Mouse (Mus musculus) G1E (cell line): Measurements from ENCODE around the gene Angptl4. TPM values are rescaled to one million over a fixed set of nuclear protein-coding genes. Genes with fewer than 3 reads are reported as not detected.

Experiments used
- ATAC-seq: 2 replicates; pipeline ENCODE4 v1.8.0; 2016; ENCODE audit warnings: mild to moderate bottlenecking; ENCODE audit not compliant: insufficient number of reproducible peaks, poor library complexity, low FRiP score, severe bottlenecking; ENCODE audit errors: extremely low read depth
- DNase-seq: peaks from one replicate; pipeline ENCODE4 v3.0.0; 2012; ENCODE audit warnings: low spot score
- H3K27me3 ChIP-seq: 2 replicates; pipeline ENCODE4 v1.6.1; 2012; ENCODE audit warnings: mild to moderate bottlenecking, low read length, inconsistent platforms; ENCODE audit not compliant: insufficient read depth
- H3K36me3 ChIP-seq: replicated peaks from 2 replicates; pipeline ENCODE3; 2012; ENCODE audit warnings: mild to moderate bottlenecking, inconsistent platforms
- H3K4me1 ChIP-seq: 2 replicates; pipeline ENCODE4 v1.6.1; 2012; ENCODE audit warnings: low read depth, low read length, inconsistent platforms, mixed read lengths; ENCODE audit not compliant: insufficient read depth
- H3K4me3 ChIP-seq: 2 replicates; pipeline ENCODE4 v1.5.1; 2012; ENCODE audit warnings: low read depth, mild to moderate bottlenecking, inconsistent platforms, low read length, moderate library complexity, mixed read lengths
- H3K9me3 ChIP-seq: replicated peaks from 2 replicates; pipeline ENCODE4 v1.6.1; 2012; ENCODE audit warnings: inconsistent platforms
- CTCF ChIP-seq: IDR thresholded peaks from 2 replicates; pipeline ENCODE4 v1.5.1; 2012; ENCODE audit warnings: low read depth, low read length, inconsistent platforms, mixed read lengths
- GATA1 ChIP-seq: IDR thresholded peaks from 2 replicates; pipeline ENCODE4 v1.6.1; 2012; ENCODE audit warnings: borderline replicate concordance, low read length, inconsistent platforms, mixed read lengths
- GATA2 ChIP-seq: IDR thresholded peaks from 2 replicates; pipeline ENCODE4 v1.6.1; 2012; ENCODE audit warnings: low read depth, low read length, inconsistent platforms, borderline replicate concordance
- POLR2AphosphoS5 ChIP-seq: IDR thresholded peaks from 2 replicates; pipeline ENCODE4 v1.6.1; 2012; ENCODE audit warnings: low read depth, low read length, inconsistent platforms; ENCODE audit not compliant: insufficient replicate concordance
- TAL1 ChIP-seq: conservative IDR thresholded peaks from 2 replicates; pipeline ENCODE4 v1.6.1; 2012; ENCODE audit warnings: low read depth, low read length, inconsistent platforms, mixed read lengths
- polyA plus RNA-seq: library from polyadenylated mRNA; stranded (reverse); fragments of >175 nt; gene quantifications from 2 replicates; pipeline ENCODE4 v1.2.3, GENCODE M21; 2012
- total RNA-seq, 2 experiments: library from RNA; stranded (forward) in 1 of 2; stranded (reverse) in 1 of 2; fragments of 200-1000 nt in 1 of 2; fragments of >200 nt in 1 of 2; fragmentation: Nextera tagmentation in 1 of 2; gene quantifications; 2 replicates each; pipeline ENCODE4 v1.2.3; 2014 to 2017

The Angptl4 gene
- total and polyA plus RNA-seq, 3 experiments = 0.11 TPM; not detected in 2

DNA sequence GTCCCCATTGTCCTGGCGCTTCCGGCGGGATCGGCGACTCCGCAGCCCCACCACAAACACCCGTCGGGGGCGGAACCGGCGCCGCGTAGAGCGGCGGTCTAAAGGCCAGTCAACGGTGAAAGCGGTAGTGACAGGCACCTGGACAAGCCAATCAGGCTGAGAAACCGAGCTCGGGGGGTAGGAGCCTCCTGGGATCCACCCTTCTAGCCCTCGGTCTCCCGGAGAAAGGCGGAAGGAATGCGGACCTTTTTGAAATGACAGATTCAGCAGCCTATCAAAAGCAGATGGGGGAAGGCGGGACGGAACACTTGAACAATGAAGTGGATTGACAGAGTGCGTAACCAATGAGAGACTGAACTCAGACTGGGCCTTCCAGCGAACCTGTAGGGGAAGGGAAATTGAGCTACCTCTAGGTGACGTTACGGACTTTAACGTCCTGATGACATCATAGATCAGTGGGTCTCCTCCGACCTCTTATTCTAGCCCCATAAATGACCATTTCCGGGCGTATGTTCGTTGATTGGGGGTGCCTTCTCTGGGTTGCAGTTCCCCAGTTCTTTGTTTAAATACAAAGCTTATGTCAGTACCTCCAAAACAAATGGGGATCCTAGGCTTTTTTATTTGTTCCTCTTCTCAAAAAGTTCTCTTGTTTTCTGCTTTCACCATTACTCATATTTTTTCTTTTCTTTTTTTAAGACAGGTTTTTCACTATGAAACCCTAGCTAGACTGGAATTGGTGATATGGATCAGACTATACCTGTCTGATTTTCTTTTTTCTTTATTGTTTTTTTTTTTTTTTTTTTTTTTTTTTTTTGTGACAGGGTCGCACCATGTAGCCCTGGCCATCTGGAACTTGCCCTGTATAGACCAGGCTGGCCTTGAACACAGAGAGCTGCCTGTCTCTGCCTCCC lies 21.1 kb downstream of the Angptl4 start, which contains the start of gene Rab11b:
TSS of gene Rab11b (minus strand) at position 276 of the 911 bp plus-strand sequence.
- H3K9me3 ChIP-seq = no peaks in the 10 kb centered on the region
- peaks cover 45% of the 10 kb centered on the region for H3K4me1 ChIP-seq
- H3K36me3 ChIP-seq = peaks cover 32% of the 10 kb centered on the region
- H3K4me3 ChIP-seq = peak within 1 kb of the TSS; percentile 87
- peak; percentile 99 for DNase-seq
- no peaks in the 10 kb centered on the region; the same call in 1 of the 2 replicates for H3K27me3 ChIP-seq
- no peak for TF ChIP-seq POLR2AphosphoS5
- TF ChIP-seq GATA1 = no peak
- TF ChIP-seq TAL1 = no peak
- TF ChIP-seq CTCF = no peak
- no peak for TF ChIP-seq GATA2
- peak; percentile 96 for ATAC-seq

DNA sequence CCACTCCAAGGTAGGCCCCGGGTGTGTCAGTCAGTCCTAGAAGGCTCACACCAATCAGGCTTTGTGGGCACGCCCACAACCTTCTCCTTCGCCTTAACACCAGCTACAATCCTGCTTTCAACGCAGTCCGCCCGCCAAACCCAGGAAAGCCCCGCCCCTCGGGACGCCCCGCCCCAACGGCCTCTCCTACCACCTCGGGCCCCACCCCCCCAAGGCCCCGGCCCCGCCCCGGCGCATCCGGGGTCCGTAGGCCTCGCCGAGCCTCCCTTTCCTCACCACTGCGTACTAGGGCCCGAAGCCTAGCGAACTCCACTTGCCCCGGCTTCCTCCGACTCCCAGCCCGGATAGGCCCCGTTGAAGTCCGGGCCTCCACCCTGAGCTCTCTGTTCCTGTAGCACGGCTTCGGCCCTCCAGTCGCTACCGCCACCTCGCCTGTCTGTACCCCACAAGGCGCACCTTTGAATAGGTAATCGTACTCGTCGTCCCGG lies 21.8 kb downstream of the Angptl4 start:
- H3K27me3 ChIP-seq = no peaks in the 10 kb centered on the region; the same call in 1 of the 2 replicates
- peaks cover 38% of the 10 kb centered on the region for H3K36me3 ChIP-seq
- DNase-seq (peak; percentile 94), ATAC-seq (peak; percentile 29; the same call in 1 of the 2 replicates)
- H3K9me3 ChIP-seq = no peaks in the 10 kb centered on the region
- peaks cover 50% of the 10 kb centered on the region for H3K4me1 ChIP-seq
- H3K4me3 ChIP-seq = peak overlapping the region; percentile 87
- TF ChIP-seq POLR2AphosphoS5 (no peak), GATA1 (no peak), GATA2 (no peak)

DNA sequence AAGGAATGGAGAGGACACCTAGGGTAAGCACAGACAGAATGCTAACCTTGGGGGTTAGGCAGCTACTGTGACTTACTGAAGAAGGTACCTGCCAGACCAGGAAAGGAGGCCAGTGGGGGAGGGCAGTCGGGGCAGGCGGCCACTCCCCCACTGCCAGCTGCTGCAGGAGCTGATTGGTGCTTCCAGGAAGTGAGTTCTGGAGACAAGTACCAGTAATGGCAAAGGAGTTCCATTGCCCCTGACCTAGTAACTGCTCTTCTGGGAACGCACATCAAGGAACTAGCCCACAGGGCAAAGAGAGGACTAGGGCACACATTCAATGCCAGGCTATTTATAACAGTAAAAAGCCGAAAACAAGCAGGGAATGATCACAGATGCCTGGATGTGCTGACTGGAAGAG lies 24.4 kb downstream of the Angptl4 start:
- H3K9me3 ChIP-seq = no peaks in the 10 kb centered on the region
- peaks cover 68% of the 10 kb centered on the region for H3K4me1 ChIP-seq
- H3K36me3 ChIP-seq = peaks cover 62% of the 10 kb centered on the region
- no peaks in the 10 kb centered on the region for H3K27me3 ChIP-seq
- TF ChIP-seq TAL1 (no peak), GATA2 (no peak), POLR2AphosphoS5 (no peak), GATA1 (no peak), CTCF (no peak)
- peak overlapping the region; percentile 24; the same call in 1 of the 2 replicates for H3K4me3 ChIP-seq
- ATAC-seq (no peak), DNase-seq (no peak)

DNA sequence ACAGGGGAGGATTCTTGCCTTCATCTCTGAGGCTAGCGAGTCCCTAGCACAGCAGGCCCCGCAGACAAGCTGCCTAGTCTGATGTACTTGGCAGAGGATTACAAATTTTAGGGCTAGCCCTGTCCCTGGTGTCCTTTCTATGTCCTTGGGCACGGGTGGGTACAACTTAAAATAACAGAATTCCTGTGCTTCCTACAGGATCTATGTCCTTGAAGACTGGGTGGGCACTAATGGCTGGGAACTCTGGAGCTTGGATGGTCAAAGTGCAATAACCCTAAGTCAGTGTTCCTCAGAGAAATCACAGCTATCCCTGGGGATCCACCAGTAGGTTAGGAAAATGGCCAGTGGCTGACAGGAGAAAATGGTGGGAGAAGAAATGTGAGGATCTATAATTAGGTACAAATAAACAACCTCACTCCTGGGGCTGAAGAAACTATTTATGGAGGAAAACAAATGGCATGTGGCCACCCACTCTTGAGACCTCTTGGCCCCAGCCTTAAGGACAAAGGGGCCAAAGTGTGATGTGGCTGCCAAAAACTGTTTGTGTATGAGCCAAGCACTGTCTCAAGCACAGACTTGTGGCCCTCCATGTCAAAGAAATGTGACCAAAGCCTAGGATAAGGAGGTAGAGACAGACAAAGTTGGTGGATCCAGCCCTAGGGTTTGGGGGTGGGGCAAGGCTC lies 25.4 kb downstream of the Angptl4 start:
- Histone ChIP-seq H3K4me1 (peaks cover 70% of the 10 kb centered on the region), H3K36me3 (peaks cover 72% of the 10 kb centered on the region)

DNA sequence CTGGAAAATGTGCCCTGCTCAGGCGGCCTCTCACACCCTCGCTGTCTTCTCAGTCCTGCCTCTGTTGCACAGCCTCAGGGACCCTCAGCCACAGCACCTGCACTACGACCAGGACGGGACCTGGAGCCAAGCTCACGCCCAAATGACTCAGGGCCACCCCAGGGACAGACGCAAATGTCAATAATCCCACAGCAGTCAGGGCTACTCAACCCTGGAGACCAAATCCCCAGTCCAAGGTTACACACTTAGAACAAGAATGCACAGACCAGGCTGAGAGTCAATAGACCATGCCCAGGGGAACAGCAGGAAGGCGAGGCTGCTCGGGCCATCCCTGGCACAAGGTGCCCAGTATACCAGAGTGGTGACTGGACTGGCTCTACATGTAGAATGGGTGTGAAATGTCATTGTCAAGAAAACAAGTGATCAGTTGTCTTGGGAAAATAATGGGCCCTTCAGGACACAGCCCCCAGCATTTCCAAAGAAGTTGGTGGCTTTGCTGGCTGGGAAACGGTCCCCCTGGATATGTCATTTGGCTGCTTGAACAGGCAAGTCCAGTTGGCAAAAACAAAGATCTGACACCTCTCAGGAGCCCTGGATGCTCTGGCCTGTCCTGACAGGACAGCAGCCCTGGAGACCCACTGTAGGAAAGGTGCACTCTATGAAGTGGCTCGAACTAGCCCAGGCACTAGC lies 26.1 kb downstream of the Angptl4 start:
- H3K4me3 ChIP-seq = no peak overlapping the region
- no peaks in the 10 kb centered on the region for H3K27me3 ChIP-seq
- peaks cover 79% of the 10 kb centered on the region for H3K36me3 ChIP-seq
- H3K9me3 ChIP-seq = no peaks in the 10 kb centered on the region
- no peak for TF ChIP-seq CTCF
- no peak for TF ChIP-seq GATA2
- TF ChIP-seq POLR2AphosphoS5 = no peak
- TF ChIP-seq TAL1 = no peak
- TF ChIP-seq GATA1 = no peak
- no peak for ATAC-seq
- no peak for DNase-seq
- peaks cover 65% of the 10 kb centered on the region for H3K4me1 ChIP-seq

More for the DNA sequence above, 25.4 kb downstream of the Angptl4 start:
- no peak for ATAC-seq
- no peak overlapping the region for H3K4me3 ChIP-seq
- no peak for DNase-seq
- H3K27me3 ChIP-seq = no peaks in the 10 kb centered on the region
- H3K9me3 ChIP-seq = no peaks in the 10 kb centered on the region
- TF ChIP-seq GATA2 (no peak), POLR2AphosphoS5 (no peak), TAL1 (no peak), GATA1 (no peak), CTCF (no peak)

DNA sequence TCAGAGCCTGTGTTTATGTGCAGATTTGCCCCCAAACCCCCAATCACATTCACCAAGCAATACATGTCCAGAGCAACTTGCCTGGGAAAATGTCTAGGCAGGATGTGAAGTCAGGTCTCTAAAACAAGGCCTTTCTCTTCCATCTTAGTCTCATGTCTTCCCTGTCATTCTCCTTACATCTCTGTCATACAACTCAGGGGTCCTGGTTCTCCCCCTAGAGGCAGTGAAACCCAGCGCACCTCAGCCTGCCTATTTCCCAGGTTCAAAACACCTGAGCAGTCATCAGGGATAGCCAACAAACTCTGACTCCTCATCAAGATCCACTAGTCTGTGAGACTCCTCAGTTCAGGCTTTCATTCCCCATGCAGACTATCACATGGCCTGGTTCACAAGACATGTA lies 27.0 kb downstream of the Angptl4 start:
- Histone ChIP-seq H3K27me3 (no peaks in the 10 kb centered on the region), H3K36me3 (peaks cover 88% of the 10 kb centered on the region), H3K4me1 (peaks cover 65% of the 10 kb centered on the region), H3K9me3 (no peaks in the 10 kb centered on the region), H3K4me3 (no peak overlapping the region)
- ATAC-seq (no peak), DNase-seq (no peak)
- TF ChIP-seq CTCF = no peak
- TF ChIP-seq TAL1 = no peak
- no peak for TF ChIP-seq GATA2
- TF ChIP-seq GATA1 = no peak
- no peak for TF ChIP-seq POLR2AphosphoS5
